Mouse (Mus musculus) limb, embryonic 14.5 days (tissue): ENCODE results near the gene Fbxw9. TPM values are rescaled to one million over a fixed set of nuclear protein-coding genes. Genes with fewer than 3 reads are reported as not detected.

Experiments used
- ATAC-seq: fragments of 200-750 bp; cut with Nextera tagmentation; 2 replicates; pipeline ENCODE4 v1.8.0; 2017; ENCODE audit warnings: low read depth, moderate number of reproducible peaks, moderate TSS enrichment; ENCODE audit not compliant: low FRiP score
- DNase-seq: peaks from one replicate; pipeline ENCODE4 v3.0.0-alpha.2; 2015; ENCODE audit warnings: low spot score
- H3K27ac ChIP-seq: fragments of 300-500 bp; sonication (generic); replicated peaks from 2 replicates; pipeline ENCODE4 v1.5.1; 2014; ENCODE audit warnings: low read depth, mild to moderate bottlenecking, low read length, moderate library complexity, mixed read lengths
- H3K27me3 ChIP-seq: fragments of 300-500 bp; sonication (generic); 2 replicates; pipeline ENCODE4 v1.6.1; 2014; ENCODE audit warnings: low read length, mixed read lengths; ENCODE audit not compliant: control insufficient read depth, insufficient read depth
- H3K36me3 ChIP-seq: fragments of 300-500 bp; sonication (generic); 2 replicates; pipeline ENCODE4 v1.6.1; 2014; ENCODE audit warnings: mild to moderate bottlenecking, low read length, moderate library complexity, mixed read lengths; ENCODE audit not compliant: control insufficient read depth, insufficient read depth
- H3K4me1 ChIP-seq: fragments of 300-500 bp; sonication (generic); 2 replicates; pipeline ENCODE4 v1.6.1; 2014; ENCODE audit warnings: antibody characterized with exemption, low read length, mixed read lengths; ENCODE audit not compliant: control insufficient read depth, insufficient read depth
- H3K4me2 ChIP-seq: fragments of 300-500 bp; sonication (generic); replicated peaks from 2 replicates; pipeline ENCODE4 v1.6.1; 2014; ENCODE audit warnings: low read depth, mild to moderate bottlenecking, low read length, moderate library complexity; ENCODE audit not compliant: severe bottlenecking
- H3K4me3 ChIP-seq: fragments of 300-500 bp; sonication (generic); replicated peaks from 2 replicates; pipeline ENCODE4 v1.5.1; 2014; ENCODE audit warnings: low read length
- H3K9ac ChIP-seq: fragments of 300-500 bp; sonication (generic); 2 replicates; pipeline ENCODE4 v1.6.1; 2014; ENCODE audit warnings: mild to moderate bottlenecking, low read depth, low read length, moderate library complexity; ENCODE audit not compliant: severe bottlenecking
- H3K9me3 ChIP-seq: fragments of 300-500 bp; sonication (generic); 2 replicates; pipeline ENCODE4 v1.6.1; 2016; ENCODE audit warnings: low read length; ENCODE audit not compliant: control insufficient read depth
- POLR2A ChIP-seq: fragments of 200-500 bp; IDR thresholded peaks from 2 replicates; pipeline ENCODE4 v1.8.0; 2012; ENCODE audit warnings: inconsistent platforms, mild to moderate bottlenecking, moderate library complexity, borderline replicate concordance; ENCODE audit not compliant: insufficient read depth, insufficient read length; ENCODE audit errors: extremely low read depth
- WGBS: fragments of 180-500 bp; shearing (Covaris S2); extraction: QIAGEN DNeasy Blood & Tissue Kit; methylation state at CpG from one replicate; pipeline ENCODE4 v1.1.7; 2014; 5-methylcytosine and 5-hydroxymethylcytosine counted together
- polyA plus RNA-seq, 2 experiments: library from polyadenylated mRNA; depleted of rRNA in 1 of 2; stranded (reverse) in 1 of 2; unstranded in 1 of 2; fragments of >200 nt; fragmentation: Nextera tagmentation in 1 of 2; extraction: Ambion mirVana in 1 of 2; gene quantifications; 2 replicates each; pipeline versions ENCODE4 v1.2.1 to v1.2.3; 2012 to 2014

Gene Fbxw9
- polyA plus RNA-seq, 2 experiments = 28.6 to 51.0 TPM

GRCm38 (mm10) chr8:85091526-85092090 lies 31.8 kb downstream of the Fbxw9 start:
- no peak overlapping the region for H3K4me3 ChIP-seq
- H3K9ac ChIP-seq = no peak overlapping the region
- WGBS = 28% methylated on average over 21 of the region's 21 CpGs
- no peaks in the 10 kb centered on the region for H3K4me1 ChIP-seq
- no peak overlapping the region for H3K4me2 ChIP-seq
- no peaks in the 10 kb centered on the region for H3K9me3 ChIP-seq
- DNase-seq (no peak), ATAC-seq (no peak)
- H3K27me3 ChIP-seq = no peaks in the 10 kb centered on the region
- no peak overlapping the region for H3K27ac ChIP-seq
- peaks cover 54% of the 10 kb centered on the region for H3K36me3 ChIP-seq
- TF ChIP-seq POLR2A = no peak

- Histone ChIP-seq H3K4me2 (no peak overlapping the region), H3K9ac (no peak overlapping the region), H3K9me3 (no peaks in the 10 kb centered on the region), H3K27me3 (no peaks in the 10 kb centered on the region), H3K36me3 (peaks cover 51% of the 10 kb centered on the region), H3K4me3 (no peak overlapping the region), H3K4me1 (no peaks in the 10 kb centered on the region), H3K27ac (no peak overlapping the region)
- 90% methylated on average over 13 of the region's 13 CpGs for WGBS
- ATAC-seq (no peak), DNase-seq (no peak)
- TF ChIP-seq POLR2A = no peak
These were observed 35.2 kb downstream of the Fbxw9 start for GRCm38 (mm10) chr8:85095051-85095450.

GRCm38 (mm10) chr8:85095566-85095965 lies 35.7 kb downstream of the Fbxw9 start:
- Histone ChIP-seq H3K9me3 (no peaks in the 10 kb centered on the region), H3K27ac (no peak overlapping the region), H3K36me3 (peaks cover 51% of the 10 kb centered on the region), H3K9ac (no peak overlapping the region), H3K4me2 (no peak overlapping the region), H3K4me1 (no peaks in the 10 kb centered on the region), H3K4me3 (no peak overlapping the region), H3K27me3 (no peaks in the 10 kb centered on the region)
- DNase-seq = no peak
- WGBS = 93% methylated on average over 7 of the region's 7 CpGs
- TF ChIP-seq POLR2A = no peak
- no peak for ATAC-seq

GRCm38 (mm10) chr8:85096196-85096595 lies 36.3 kb downstream of the Fbxw9 start:
- no peaks in the 10 kb centered on the region for H3K4me1 ChIP-seq
- H3K4me3 ChIP-seq = no peak overlapping the region
- H3K27ac ChIP-seq = no peak overlapping the region
- no peak overlapping the region for H3K4me2 ChIP-seq
- H3K9me3 ChIP-seq = no peaks in the 10 kb centered on the region
- ATAC-seq (no peak), DNase-seq (no peak)
- H3K36me3 ChIP-seq = peaks cover 51% of the 10 kb centered on the region
- no peaks in the 10 kb centered on the region for H3K27me3 ChIP-seq
- H3K9ac ChIP-seq = no peak overlapping the region
- WGBS = 93% methylated on average over 16 of the region's 16 CpGs
- no peak for TF ChIP-seq POLR2A

- TF ChIP-seq POLR2A = no peak
- H3K9me3 ChIP-seq = no peaks in the 10 kb centered on the region
- no peak overlapping the region for H3K27ac ChIP-seq
- no peak for ATAC-seq
- H3K4me1 ChIP-seq = no peaks in the 10 kb centered on the region
- H3K4me2 ChIP-seq = no peak overlapping the region
- DNase-seq = no peak
- peaks cover 51% of the 10 kb centered on the region for H3K36me3 ChIP-seq
- no peak overlapping the region for H3K9ac ChIP-seq
- H3K27me3 ChIP-seq = no peaks in the 10 kb centered on the region
- WGBS = 93% methylated on average over 4 of the region's 4 CpGs
- H3K4me3 ChIP-seq = no peak overlapping the region
These were observed 37.0 kb downstream of the Fbxw9 start for GRCm38 (mm10) chr8:85096850-85097249.
